Mouse (Mus musculus): ENCODE data around the gene Ddx39b.

Ddx39b gene

DNA sequence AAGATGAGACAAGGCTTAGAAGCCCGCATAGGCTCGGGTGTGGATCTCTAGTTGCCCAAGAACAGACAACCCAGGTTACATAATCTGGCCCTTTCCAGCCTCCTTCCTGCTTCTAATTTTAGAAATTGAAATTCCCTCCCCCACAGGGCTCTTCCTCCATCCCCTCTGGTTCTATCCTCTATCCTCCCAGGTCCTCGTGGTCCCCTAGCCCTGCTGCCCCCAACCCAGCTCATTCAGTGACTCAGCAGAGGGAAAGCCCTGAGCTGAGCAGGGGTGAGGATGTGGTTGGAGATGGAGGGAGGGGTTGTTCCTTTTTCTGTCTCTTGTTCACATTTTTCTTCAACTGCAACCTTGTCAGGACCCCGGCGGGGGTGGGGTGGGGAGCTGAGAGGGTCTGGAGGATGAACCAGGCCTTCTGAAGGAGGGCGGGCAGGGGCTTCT, 21.9 kb upstream of the Ddx39b start:
- in situ Hi-C loops (cut with MseI, MboI) = no loop called here

DNA sequence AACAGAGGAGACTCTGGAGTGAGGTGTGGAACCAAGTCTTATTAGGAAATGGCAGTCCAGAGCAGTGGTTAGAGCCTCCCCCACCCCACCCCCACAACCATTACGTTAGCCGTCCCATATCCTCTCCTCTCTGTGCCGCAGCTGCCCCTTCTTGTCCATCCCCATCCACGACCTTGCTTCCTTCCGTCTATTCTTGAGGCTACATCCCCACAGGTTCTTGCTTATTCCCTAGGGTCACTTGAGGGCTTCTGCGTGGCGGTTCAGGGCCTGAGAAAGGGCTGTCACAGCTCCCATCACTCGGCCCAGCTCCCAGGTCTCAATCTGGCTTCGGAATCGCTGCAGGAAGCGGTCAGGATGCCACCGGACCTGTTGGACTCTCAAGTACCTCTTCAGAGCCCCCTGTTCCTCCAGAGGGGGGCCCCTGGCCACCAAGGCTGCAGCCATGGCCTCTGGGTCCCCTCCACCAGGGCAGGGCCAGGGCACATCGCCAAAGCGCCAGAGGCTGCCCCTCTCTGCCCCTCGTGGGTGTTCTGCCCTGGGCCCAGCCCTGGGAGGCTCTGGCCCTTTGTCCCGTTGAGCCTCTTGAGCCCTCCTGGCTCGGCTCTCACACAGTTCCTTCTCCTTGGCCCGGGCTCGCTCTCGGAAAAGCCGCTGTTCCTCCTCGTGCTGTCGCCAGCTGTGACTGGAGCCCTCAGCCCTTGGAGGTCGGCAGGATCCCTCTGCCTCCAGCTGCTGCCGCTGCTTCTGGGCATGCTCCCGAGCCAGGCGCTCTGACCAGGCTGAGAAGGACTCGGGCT, 21.2 kb upstream of the Ddx39b start, which contains the start of gene Gm16181:
TSS of gene Gm16181 (plus strand) at position 679 of the 797 bp plus-strand sequence.
- in situ Hi-C loops (cut with MseI, MboI) = no loop called here

DNA sequence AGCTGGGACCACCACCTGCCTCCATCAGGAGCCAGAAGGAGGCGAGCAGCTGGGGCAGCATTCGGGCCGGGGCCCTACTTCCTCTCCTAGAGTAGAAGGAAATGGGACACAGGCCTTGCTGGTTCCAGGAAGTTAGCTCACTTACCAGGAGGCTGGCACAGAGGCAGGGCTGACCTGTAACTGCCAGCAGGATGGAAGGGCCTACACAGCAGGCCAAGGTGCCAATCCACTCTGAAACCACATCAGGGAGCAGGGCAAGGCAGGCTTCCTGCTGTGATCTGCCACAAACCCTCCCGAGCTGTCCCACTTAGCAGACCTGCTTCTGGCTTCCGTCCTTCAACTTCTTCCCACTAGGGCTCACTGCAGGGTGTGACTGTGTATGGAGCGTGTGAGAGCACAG, 19.2 kb upstream of the Ddx39b start:
- in situ Hi-C loops (cut with MseI, MboI) = no loop called here

- in situ Hi-C loops (cut with MseI, MboI) = no loop called here
Observed at GRCm38 (mm10) chr17:35224641-35225040, 16.9 kb upstream of the Ddx39b start.

DNA sequence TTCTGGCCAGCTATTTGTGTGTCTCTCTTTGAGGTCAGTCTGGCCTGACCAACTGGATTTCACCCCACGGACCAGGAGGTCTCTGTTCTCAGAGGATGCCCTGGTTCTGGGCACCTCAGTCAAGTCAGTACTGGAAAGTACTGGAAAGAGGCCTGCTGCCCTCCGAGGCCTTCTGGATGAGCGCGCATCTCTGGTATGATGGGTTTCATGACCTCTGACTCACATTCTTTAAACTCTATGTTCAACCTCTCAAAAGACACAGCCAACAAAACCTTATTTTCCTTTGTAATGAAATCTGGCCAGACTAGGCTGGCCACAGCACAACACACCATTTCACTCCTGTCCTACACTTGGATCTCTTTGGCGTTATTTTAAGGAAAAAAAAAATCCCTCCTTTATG, 16.1 kb upstream of the Ddx39b start:
- in situ Hi-C loops (cut with MseI, MboI) = no loop called here

GRCm38 (mm10) chr17:35226561-35227046, 14.9 kb upstream of the Ddx39b start:
- in situ Hi-C loops (cut with MseI, MboI) = no loop called here

GRCm38 (mm10) chr17:35231022-35231421, 10.5 kb upstream of the Ddx39b start:
- in situ Hi-C loops (cut with MseI, MboI) = loop anchor here (5.0 kb wide), 2 partner anchors 54 to 59 kb away; partner anchors contain the start of gene Aif1 (in 1 of the 2)

DNA sequence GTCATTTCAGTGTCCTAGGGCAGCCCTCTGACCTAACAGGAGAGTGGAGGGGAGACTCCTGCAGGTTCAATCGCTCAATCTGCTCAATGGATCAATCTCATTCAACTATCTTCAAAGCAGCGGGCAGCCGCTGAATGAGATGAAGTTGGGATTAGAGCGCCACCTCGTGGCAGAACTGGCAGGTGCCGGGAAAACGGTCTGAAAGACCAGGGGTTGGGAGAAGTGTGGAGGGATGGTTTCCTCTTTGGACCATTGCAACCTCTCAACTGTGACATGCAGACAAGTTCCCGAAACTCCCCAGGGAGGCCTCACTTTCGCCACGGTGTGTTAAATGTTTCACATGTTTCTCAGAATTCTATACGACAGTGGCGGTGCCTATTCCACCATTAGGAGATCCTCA, 9.5 kb upstream of the Ddx39b start:
- in situ Hi-C loops (cut with MseI, MboI) = loop anchor here (5.0 kb wide), 2 partner anchors 55 to 60 kb away; partner anchors contain the start of gene Aif1 (in 1 of the 2)

GRCm38 (mm10) chr17:35232659-35233058, 8.9 kb upstream of the Ddx39b start:
- in situ Hi-C loops (cut with MseI, MboI) = loop anchor here (5.0 kb wide), 2 partner anchors 55 to 60 kb away; partner anchors contain the start of gene Aif1 (in 1 of the 2)

DNA sequence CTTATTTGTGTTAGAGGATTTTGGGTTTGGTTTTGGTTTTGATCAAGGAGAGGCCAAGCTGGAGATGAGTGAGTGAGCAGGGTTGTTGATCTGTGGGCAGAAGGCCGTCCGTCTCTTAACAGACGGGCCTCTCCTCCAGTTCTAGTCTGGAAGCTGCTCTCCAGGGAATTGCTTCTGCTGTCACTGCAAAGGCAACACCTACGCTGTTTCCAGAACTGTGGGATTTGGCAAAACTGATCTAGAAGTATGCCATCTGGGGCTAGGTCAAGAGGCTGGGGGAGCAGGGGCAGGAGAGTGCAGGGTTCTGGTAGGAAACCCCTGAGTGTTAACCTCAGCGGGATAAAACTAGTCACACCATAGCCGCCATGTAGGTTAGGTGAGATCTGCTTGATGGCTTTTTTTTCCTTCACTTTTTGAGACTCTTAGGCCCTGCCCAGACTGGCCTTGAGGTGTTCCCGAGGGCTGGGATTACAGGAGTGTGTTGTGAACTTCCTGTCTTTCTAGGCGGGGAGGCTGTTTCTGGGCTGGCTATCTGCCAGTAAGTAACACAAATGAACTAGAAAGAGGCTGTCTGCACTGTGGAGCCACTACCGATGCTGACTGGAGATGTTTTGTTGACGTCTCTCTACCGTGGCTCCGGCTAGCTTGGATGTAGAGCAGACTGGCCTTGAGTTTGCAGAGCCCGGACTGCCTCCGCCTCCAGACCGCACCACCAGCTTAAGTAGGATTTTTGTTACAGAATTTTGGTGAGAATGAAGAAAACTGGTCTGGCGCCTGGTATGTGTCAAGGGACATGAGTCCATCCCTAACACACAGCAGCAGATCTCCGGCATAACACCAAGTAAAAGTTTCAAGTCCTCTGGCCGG, 8.2 kb upstream of the Ddx39b start, which contains the start of gene Atp6v1g2:
TSS of gene Atp6v1g2 (plus strand) at position 547 of the 867 bp plus-strand sequence.
- in situ Hi-C loops (cut with MseI, MboI) = loop anchor here (5.0 kb wide), 2 partner anchors 56 to 61 kb away; partner anchors contain the start of gene Aif1 (in 1 of the 2)

GRCm38 (mm10) chr17:35234090-35234489, 7.5 kb upstream of the Ddx39b start:
- in situ Hi-C loops (cut with MseI, MboI) = loop anchor here (5.0 kb wide), 2 partner anchors 57 to 62 kb away; partner anchors contain the start of gene Aif1 (in 1 of the 2)

GRCm38 (mm10) chr17:35234903-35235302, 6.6 kb upstream of the Ddx39b start:
- in situ Hi-C loops (cut with MseI, MboI) = loop anchor here (5.0 kb wide), 2 partner anchors 58 to 63 kb away; partner anchors contain the start of gene Aif1 (in 1 of the 2)

- in situ Hi-C loops (cut with MseI, MboI) = no loop called here
Observed at GRCm38 (mm10) chr17:35235614-35236389, 5.7 kb upstream of the Ddx39b start, which contains the start of gene Nfkbil1. Gene Nfkbil1 (minus strand): TSS chr17:35235792.

- in situ Hi-C loops (cut with MseI, MboI) = no loop called here
Observed at GRCm38 (mm10) chr17:35236390-35236746, 5.2 kb upstream of the Ddx39b start.

DNA sequence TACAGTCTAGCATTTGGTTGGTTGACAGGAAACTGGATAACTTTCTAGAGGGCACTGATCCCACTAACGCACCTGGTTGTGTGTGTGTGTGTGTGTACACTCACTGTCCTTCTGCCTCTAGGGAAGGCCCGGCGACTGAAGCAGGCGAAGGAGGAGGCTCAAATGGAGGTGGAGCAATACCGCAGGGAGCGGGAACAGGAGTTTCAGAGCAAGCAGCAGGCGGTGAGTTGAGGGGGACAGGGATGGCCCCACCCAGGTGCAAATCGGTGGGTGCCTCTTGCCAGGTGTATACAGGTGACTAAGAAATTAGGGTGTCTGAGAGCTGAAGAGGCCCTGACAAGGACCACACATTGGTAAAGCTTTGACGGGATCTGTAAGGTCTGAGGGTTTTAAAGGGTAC, 4.5 kb upstream of the Ddx39b start:
- in situ Hi-C loops (cut with MseI, MboI) = no loop called here

DNA sequence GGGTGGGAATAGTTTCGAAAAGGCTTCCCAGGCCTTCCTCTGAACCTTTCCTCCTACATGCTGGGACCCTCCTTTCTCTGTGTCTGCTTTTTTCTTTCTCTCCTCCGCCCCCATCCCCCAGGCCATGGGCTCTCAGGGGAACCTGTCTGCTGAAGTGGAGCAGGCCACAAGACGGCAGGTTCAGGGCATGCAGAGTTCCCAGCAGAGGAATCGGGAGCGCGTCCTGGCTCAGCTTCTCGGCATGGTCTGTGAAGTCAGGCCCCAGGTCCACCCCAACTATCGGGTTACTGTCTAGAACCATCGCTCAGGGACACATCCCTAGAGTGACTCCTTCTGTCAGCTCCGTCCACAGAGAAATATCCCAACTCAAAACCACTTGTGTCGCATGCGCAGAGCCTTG, 4.0 kb upstream of the Ddx39b start:
- in situ Hi-C loops (cut with MseI, MboI) = no loop called here

DNA sequence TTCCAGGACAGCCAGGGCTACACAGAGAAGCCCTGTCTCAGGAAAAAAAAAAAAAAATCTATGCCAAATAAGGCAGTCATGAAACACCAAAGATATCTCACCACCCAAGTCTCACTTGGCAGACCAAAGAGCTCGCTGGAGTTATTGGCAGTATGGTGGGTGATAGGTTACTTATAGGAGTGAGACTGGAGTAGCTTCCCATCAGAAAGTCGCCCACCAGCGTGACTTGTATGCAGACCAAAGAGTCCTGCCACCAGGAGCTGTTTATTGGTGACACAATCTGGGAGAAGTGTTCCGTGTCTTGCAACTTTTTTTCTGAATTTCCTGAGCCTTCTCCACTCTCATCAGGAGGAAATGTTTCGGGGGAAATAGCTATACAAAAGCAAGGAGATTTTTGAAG, 1.8 kb upstream of the Ddx39b start:
- in situ Hi-C loops (cut with MseI, MboI) = no loop called here

- in situ Hi-C loops (cut with MseI, MboI) = no loop called here
Observed at GRCm38 (mm10) chr17:35240384-35241304, 902 bp upstream of the Ddx39b start.

GRCm38 (mm10) chr17:35242015-35242941, 732 bp downstream of the Ddx39b start:
- in situ Hi-C loops (cut with MseI, MboI) = no loop called here
